Mouse (Mus musculus) gastrocnemius, postnatal 25 days (tissue): ENCODE results near the gene Slc4a7. TPM values are rescaled to one million over a fixed set of nuclear protein-coding genes. Genes with fewer than 3 reads are reported as not detected.

Source experiments
- DNase-seq: peaks from one replicate; pipeline ENCODE4 v3.0.0; 2022
- long read RNA-seq, 2 experiments: library from polyadenylated mRNA; stranded (forward); transcript quantifications; one replicate each; pipeline ENCODE4 v2.0.0; 2021
- total RNA-seq, 2 experiments: library from RNA; stranded (reverse); gene quantifications; 1 replicate in 1 of 2; 2 replicates in 1 of 2; pipeline ENCODE4 v1.2.3; 2021

Slc4a7 gene
- total RNA-seq: 1 to 10 TPM; 8.1 to 10.0 TPM
- long read RNA-seq, experiment 1: 0 reads
- long read RNA-seq, experiment 2, partial matches to known transcripts: 0 of 2 reads
- long read RNA-seq, experiment 2, other reads (novel, unspliced or antisense): 2 of 2 reads

GRCm38 (mm10) chr14:14701710-14702329, at the start of gene Slc4a7:
Gene Slc4a7 (plus strand): TSS chr14:14702279.
- DNase-seq: no peak

DNA sequence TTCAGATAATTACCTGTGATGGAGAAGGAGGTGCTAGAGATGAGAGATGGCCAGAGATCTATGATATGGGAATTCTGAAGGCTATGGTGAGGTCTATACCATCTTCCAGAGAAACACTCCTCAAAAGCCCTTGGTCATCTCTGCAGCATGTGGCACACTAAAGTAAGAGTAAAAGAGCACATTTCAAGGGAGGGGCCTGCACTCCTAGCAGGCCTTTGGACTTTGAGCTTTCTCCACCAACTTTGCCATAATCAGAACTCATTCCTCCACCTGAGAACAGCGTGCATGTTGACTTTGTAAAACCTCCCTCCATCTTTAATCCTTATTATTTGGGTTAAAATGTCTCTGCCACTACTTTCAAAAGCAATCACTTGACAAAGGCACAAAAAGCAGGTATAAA, 31.5 kb upstream of the Slc4a7 start:
- DNase-seq: no peak

DNA sequence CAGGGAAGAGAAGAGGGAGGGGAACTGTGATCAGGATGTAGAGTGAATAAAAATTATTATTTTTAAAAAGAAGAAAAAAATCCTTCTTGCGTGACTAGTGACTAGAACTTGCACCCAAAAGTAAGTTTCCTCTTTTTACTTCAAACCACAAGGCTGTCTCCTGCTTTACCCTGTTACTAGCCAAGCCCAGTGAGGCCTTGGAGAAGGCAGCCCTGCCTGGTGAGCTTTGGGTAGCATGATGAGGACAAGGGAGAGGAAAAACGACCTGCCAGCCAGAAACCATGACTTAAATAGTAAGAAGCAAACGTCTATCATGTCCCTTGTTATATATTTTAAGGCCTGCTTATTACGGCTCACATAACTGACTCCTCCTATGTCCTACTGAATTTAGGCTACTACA, 20.5 kb upstream of the Slc4a7 start:
- DNase-seq: no peak

DNA sequence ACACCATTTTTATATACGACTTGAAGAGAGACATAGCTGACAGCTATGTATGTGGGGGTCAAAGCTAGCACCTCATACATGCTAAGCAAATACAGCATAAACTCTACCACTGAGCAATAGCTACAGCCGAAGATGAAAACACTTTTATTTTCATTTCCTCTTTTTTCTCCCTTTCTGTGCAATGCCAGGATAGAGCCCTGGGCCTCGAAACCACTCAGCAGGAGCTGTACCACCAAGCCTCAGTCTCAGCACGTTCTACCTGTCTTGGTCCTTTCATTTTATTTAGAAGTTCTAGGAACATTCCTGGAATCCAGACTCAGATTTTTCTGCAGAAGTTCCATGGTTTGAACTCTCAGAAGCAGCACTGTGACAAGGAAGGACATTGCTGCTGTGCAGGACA, 17.3 kb upstream of the Slc4a7 start:
- DNase-seq: no peak

- DNase-seq: no peak
These were observed 16.0 kb upstream of the Slc4a7 start for GRCm38 (mm10) chr14:14686101-14686551.

- DNase-seq: no peak
These were observed 14.7 kb upstream of the Slc4a7 start for GRCm38 (mm10) chr14:14687258-14687890.

- DNase-seq: peak; percentile 88
These were observed 593 bp downstream of the Slc4a7 start for GRCm38 (mm10) chr14:14702399-14703345.

DNA sequence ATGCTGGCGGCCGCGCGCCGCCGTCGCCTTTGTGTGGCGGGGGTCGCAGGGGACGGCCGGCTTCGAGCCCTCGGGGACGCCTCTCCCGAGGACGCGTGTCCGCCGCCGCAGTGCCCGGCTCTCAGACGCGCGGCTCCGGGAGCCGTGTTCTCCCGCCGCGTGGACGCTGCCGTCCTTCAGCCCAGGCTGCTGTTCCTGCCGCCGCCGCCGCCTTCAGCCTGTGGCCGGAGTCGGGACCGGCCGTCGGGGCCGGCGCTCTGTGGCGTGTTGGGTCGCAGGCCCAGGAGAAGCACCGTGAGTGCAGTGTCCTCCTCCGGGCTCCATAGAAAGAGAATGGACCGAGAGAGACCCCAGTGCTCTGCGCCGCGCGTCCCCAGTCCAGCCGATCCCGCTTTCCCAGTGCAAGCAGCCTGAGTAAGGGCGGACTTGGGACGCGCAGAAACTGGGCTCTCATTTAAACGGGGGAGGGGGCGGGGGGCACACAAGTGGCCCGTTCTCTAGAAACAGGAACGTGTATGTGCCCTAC, 1.3 kb downstream of the Slc4a7 start:
- no peak for DNase-seq

GRCm38 (mm10) chr14:14704651-14705050, 2.6 kb downstream of the Slc4a7 start:
- DNase-seq: no peak

GRCm38 (mm10) chr14:14705126-14705525, 3.0 kb downstream of the Slc4a7 start:
- DNase-seq: no peak

DNA sequence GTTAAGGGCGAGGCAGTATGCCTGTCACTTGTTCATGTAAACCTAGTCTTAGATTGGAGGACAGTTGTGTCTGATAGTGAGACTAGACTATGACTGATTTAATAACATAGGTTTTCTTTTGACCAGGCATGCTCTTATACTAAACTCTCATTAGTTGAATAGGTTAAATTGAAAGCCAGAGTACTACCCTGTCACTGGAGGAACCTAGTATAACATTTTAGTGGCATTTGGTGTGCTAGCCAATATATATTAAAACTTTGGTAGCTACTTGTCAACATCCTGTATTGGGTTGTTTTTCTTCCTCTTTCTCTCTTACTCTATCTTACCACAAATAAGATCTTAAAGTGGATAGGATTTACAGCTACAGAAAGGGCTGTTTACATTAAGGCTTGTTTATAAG, 4.3 kb downstream of the Slc4a7 start:
- no peak for DNase-seq

DNA sequence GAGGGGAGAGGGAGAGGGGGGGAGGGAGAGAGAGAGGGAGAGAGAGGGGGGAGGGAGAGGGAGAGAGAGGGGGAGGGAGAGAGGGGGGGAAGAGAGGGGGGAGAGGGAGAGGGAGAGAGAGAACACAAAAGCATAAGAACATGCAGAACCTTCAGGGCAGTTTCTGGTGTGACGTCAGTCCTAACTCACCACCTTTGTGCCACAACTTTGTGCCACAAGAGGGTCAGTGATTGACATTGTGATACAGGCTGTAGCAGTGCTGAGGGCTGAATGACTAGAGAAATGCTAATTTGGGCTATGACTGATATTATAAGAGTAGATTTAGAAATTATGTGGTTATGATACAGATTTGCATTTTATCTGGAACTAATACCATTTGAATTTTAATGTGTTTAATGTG, 5.0 kb downstream of the Slc4a7 start:
- DNase-seq: no peak

- DNase-seq: no peak
These were observed 6.9 kb downstream of the Slc4a7 start for GRCm38 (mm10) chr14:14709021-14709420.

GRCm38 (mm10) chr14:14714130-14714529, 12.1 kb downstream of the Slc4a7 start:
- no peak for DNase-seq

DNA sequence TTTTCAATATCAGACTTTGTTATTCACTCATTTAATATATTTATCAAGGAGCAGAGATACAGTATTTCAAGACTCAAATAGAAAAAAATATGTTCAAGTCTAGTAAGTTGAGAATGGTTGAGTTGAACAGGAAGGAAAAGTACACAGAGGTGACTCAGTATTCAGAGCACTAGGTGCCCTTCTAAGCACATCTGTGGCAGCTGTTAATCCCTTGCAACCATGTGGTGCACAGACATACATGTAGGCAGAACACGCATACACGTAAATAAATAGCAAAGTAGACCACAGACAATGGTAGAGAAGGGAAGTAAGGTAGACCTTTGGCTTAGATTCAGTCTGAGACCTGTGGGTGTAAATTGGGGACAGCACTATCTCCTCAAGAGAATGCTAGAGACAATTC, 13.7 kb downstream of the Slc4a7 start:
- no peak for DNase-seq

GRCm38 (mm10) chr14:14716843-14717242, 14.8 kb downstream of the Slc4a7 start:
- no peak for DNase-seq

- no peak for DNase-seq
These were observed 16.5 kb downstream of the Slc4a7 start for GRCm38 (mm10) chr14:14718556-14718955.

- DNase-seq: no peak
These were observed 79.1 kb downstream of the Slc4a7 start for GRCm38 (mm10) chr14:14781169-14781568.

DNA sequence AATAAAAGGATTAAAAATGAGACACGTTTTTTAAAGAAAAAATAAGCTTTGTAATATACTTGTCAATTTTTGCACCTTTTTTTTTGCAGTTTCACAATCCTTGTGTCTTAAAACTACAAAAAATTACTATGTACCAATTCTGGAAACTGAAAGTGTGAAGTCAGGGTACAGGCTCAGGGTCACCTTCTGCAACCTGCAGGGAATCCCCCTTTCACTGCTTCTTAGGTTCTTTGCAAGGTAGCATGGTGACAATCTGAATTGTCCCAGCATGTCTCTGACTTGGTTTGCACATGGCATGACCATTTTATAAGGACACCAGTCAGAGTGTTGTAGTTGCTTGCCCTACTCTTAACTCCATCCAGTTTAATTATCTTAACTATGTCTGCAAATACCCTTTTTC, 82.1 kb downstream of the Slc4a7 start:
- DNase-seq: no peak

DNA sequence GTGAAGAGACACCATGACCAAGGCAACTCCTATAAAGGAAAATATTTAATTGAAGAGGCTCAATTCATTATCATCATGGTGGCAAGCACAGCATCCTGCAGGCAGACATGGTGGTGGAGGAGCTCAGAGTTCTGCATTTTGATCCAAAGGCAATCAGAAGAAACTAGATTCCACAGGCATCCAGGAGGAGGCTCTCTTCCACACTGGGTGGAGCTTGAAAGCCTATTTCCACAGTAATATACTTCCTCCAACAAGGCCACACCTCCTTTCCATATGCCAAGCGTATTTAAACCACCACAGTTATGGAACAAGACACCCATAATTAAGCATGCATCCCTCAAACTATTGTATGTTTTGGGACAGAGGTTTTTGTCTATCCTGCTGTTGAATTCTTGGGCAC, 84.9 kb downstream of the Slc4a7 start:
- no peak for DNase-seq

DNA sequence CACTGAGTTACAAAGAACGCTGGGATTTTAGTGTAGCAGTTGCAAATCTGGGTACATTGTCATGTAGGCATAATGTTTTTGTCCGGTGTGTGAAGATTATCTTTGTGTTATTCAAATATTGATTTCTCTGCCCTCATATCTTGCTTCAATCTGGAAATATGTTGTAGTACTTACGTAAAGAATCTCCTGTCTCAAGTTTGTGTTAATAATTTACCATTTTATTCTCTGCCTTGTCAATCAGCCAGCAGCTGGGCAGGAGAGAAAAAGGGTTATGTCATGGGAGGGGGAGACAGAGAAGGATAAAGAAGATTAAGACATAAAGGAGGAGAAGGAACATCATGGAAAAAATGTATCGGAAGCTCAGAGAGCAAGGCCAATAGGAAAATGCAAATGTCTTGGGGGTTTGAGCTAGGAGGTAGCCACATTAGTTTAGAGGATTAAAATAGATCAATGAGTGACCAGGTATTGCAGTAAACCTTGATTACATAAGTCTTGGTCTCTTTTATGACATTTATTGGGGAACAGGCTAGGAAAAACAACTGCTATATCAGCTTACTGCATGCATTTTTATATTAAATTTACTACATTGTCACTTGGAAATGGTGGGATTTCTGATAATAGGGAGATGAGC, 87.9 kb downstream of the Slc4a7 start:
- no peak for DNase-seq

DNA sequence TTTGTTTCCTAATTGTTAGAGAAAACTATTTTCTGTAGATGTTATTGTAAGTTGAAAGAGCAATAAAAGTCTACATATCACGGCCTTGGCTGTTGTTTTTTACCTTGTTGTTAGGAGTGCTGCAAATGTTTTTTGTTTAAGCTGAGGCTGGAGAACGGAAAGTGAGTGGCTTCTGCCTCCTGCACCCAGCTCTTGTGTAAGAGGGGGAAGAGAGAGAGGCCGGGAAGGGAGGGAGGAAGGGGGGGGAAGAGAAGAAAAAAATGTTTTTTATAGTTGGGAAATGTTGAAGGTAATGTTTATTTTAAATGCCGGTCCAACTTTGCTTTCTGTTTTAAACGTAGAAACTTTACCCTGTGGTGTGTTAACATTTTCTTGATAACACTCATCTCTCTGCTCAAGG, 97.8 kb downstream of the Slc4a7 start:
- no peak for DNase-seq
